Mouse (Mus musculus) C2C12 (cell line): ENCODE measurements at regions not wholly inside any gene's neighbourhood (a gene's known extent, or its start where the extent isn't known, plus 50 kb on each side); places are given as distances from the start of the nearest gene placed in this dataset.

Experiments used
- CTCF ChIP-seq: IDR thresholded peaks from one replicate; pipeline ENCODE4 v1.5.1; 2011; ENCODE audit not compliant: control insufficient read depth, insufficient read depth, insufficient read length
- MAX ChIP-seq: IDR thresholded peaks from one replicate; pipeline ENCODE4 v1.6.1; 2011; ENCODE audit warnings: mild to moderate bottlenecking, control low read depth
- MYOG ChIP-seq: IDR thresholded peaks from one replicate; pipeline ENCODE4 v1.6.1; 2011; ENCODE audit not compliant: control insufficient read depth, insufficient read length; ENCODE audit errors: extremely low read depth

- no peak for TF ChIP-seq CTCF
- TF ChIP-seq MYOG, result no peak
- no peak for TF ChIP-seq MAX
Observed at GRCm38 (mm10) chr12:109743036-109743650, 143.0 kb upstream of the Rtl1 start.
